Mouse (Mus musculus) gastrocnemius, postnatal 14 days (tissue): ENCODE data around the gene Gdf9. TPM values are rescaled to one million over a fixed set of nuclear protein-coding genes. Genes with fewer than 3 reads are reported as not detected.

Source experiments
- DNase-seq: peaks from one replicate; pipeline ENCODE4 v3.0.0; 2021; ENCODE audit warnings: mixed read lengths
- intact Hi-C: fragments of 180-260 bp; cut with DNase I; formaldehyde crosslinking; loops from one replicate; pipeline ENCODE4 v1.15.1; 2025; ENCODE audit warnings: low total_unique reads
- total RNA-seq, 2 experiments: library from RNA; stranded (reverse); gene quantifications; 2 replicates each; pipeline ENCODE4 v1.2.3; 2021

Gdf9 gene
- total RNA-seq, 2 experiments from 2014 or later = 0.33 to 0.68 TPM

DNA sequence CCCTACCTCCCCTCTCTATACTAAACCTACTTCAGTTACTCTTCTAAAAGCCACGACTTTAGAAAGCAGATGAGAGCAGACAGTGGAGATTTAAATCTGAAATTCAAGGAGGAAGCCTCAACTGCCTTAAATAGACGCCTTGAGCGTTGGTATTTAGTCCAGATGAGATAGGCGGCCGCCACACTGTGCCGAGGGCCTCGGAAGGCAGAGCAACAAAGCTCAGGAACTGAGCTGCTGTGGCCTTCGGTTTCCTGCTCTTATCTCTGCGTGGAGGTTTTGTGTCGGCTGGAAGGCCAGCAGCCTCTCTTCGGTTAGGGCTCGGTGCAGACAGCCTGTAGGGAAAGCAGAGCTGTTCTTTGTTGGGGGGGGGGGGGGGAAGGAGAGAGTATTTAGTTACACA, 11.1 kb downstream of the Gdf9 start:
- DNase-seq = no peak
- intact Hi-C loops = no loop called here

DNA sequence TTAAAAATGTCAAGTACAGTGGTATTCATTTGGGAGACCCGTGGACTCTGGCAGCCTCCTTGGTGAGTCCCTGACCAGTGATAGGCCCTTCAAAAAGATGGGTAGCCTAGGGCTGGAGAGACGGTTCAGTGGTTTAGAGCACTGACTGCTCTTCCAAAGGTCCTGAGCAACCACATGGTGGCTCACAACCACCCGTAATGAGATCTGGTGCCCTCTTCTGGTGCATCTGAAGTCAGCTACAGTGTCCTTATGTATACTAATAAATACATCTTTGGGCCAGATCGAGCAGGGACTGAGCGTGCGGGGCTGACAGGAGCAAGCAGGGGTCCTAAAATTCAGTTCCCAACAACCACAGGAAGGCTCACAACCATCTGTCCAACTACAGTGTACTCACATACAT, 13.0 kb downstream of the Gdf9 start:
- DNase-seq = no peak
- intact Hi-C loops = no loop called here

GRCm38 (mm10) chr11:53445562-53445961, 14.7 kb downstream of the Gdf9 start:
- no peak for DNase-seq
- intact Hi-C loops = no loop called here

- no peak for DNase-seq
- intact Hi-C loops = no loop called here
These were observed 15.4 kb downstream of the Gdf9 start for GRCm38 (mm10) chr11:53446183-53446582.

DNA sequence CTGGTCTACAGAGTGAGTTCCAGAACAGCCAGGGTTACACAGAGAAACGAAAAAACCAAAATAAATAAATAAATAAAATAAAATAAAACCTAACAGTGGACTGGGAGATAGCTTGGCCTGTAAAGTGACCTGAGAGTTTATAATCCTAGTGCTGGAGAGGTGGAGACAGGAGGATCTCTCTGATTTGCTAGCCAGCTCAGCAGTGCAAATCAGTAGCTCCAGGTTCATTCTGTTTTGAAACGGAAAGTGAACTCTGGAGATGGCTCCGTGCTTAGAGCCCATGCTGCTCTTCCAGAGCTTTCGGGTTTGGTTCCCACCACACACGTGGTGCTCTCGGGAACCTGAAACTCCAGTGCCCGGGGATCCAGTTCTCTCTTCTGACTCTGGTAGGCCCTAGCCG, 17.2 kb downstream of the Gdf9 start:
- DNase-seq = no peak
- intact Hi-C loops = no loop called here

DNA sequence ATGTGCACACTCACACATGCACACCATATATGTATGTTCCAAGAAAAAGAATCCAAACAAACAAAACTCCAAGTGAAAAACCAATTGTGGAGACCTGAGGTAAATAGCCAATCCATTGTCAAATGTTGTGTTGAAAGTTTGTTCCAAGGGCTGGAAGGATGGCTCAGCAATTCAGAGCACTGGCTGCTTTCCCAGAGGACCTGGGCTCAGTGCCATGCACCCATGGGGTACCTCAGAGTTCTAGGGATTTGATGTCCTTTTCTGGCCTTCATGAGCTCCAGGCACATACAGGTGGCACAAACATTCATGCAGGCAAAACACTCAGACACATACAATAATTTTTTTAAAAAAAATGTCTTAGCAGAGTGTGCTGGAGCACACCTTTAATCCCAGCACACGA, 17.7 kb downstream of the Gdf9 start:
- intact Hi-C loops = no loop called here
- peak; percentile 25 for DNase-seq

DNA sequence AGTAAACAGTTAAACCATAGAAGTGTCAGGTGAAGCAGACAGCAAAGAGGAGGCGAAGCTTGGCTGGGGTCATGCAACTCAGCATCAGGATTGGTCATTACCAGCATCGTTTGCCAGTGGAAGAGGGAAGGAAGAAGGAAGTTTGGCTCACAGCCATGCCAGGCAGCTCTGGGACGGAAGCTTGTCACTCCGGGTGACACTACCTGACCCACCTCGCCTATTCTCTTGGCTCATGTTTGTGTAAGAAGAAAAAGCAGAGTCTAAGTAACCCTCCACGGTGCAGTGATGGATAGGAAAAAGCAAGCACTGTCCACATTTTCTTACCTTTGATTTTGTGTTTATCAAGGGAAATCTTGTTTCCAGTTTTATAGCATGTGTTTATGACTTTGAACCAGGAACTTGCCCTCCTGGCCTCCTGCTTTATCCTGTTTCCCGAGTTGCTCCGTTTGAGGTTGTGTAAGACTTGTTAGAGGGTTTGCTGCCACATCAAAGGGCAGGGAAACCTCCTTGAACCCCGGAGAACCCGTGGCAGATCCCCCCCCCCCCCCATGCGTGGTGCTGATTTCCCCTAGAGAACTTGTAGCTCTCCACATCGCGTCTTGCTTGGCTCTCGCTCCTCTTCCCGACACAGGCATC, 19.4 kb downstream of the Gdf9 start:
- no peak for DNase-seq
- intact Hi-C loops = no loop called here

DNA sequence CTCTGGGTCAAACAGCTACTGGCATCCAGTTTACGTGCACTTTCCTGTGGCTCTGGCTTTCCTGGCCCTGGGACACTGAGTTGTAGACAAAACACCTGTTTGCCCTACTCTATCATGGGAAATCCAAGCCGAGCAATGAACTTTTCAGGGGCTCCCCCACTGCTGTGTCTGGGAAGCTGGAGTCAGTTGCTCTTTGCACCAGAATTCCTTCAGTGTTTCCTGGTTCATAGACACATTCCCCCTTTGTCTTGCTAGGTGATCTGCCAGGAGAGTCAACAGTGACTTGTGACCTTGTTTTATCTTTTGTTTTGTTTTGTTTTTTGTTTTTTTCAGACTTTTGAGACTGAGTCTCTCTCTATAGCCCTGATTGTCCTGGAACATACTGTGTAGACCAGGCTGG, 20.5 kb downstream of the Gdf9 start:
- intact Hi-C loops = no loop called here
- DNase-seq = no peak

DNA sequence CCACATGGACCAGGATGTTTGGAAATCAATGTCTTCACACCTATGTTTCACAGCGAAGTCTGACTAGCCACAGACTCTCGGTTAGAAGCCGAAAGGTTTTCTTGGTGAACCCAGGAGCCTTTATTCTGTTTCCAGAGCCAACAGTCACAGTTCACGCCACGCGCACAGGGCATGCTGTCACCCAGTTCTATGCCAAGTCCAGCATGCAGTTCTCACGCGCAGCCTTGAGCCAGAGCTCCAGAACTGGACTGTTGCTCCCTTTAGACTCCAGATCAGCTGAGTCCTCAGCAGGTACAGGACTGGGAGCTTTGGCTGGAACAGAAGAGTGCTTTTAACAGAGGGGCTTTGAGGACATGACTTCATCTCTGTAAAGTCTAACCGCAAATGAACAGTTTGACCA, 21.6 kb downstream of the Gdf9 start:
- intact Hi-C loops = no loop called here
- no peak for DNase-seq

DNA sequence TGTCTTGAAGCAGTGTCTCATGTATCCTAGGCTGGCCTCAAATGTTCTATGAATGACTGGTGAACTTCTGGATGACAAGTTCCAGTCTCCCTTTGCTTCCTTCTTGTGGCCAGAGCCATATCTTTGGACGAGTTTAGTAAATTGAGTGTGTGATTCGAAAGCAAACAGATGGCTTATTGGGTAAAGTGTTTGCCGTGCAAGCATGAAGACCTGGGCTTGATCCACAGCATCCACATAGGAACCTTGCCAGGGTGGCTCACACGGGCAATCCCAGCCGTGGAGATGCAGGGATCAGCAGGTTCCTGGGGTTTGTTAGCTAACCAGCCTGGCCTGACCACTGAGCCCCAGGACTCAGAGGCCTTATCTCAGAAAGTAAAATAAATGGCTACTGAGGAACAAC, 22.2 kb downstream of the Gdf9 start:
- no peak for DNase-seq
- intact Hi-C loops = no loop called here

DNA sequence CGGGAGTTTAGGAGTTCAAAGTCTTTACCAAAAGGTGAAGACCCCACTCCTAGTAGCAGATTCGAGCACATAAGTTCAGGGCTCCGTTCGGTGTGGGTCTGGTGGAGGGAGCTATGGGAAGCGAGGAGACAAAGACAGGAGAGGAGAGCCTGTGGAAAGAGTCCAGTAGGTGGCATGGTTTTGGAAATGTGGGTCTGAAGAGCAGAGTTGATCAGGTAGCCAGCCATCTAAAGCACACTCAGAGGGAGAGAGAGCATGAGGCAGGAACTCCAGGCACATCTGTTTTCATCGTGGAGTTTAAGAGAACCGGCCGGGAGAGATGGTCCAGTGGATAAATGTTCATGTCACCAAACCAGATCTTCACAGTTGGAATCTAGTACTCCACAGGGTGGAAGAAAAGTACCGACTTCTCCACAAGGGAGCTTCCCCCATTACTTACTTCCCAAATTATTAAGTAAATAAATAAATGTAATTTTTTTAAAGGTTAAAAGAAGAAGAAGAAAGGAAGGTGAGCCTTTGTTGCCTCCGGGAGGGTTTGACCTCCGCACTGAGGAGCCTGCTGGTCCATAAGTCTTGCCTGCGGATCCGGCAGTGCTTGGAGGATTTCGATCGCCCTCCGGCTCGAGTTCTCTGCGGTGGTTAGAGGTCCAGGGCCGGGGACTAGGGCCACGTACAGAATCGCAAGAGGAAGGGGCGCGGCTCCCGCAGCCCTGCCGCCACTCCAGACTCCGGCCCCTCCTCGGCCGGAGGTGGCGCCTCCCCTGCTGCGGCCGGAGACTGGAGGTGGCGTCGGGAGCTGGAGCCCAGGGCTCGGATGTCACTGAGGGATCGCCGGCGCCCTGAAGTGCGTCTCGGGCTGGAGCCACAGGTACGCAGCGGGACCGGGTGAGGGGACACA, 25.9 kb downstream of the Gdf9 start, which contains the start of the genes Gm10447 and Shroom1:
Gm10447 (minus strand) TSS at position 637 of the 898 bp plus-strand sequence.
Shroom1 (plus strand) TSS at position 732 of the 898 bp plus-strand sequence.
- intact Hi-C loops = no loop called here
- peak; percentile 59 for DNase-seq

DNA sequence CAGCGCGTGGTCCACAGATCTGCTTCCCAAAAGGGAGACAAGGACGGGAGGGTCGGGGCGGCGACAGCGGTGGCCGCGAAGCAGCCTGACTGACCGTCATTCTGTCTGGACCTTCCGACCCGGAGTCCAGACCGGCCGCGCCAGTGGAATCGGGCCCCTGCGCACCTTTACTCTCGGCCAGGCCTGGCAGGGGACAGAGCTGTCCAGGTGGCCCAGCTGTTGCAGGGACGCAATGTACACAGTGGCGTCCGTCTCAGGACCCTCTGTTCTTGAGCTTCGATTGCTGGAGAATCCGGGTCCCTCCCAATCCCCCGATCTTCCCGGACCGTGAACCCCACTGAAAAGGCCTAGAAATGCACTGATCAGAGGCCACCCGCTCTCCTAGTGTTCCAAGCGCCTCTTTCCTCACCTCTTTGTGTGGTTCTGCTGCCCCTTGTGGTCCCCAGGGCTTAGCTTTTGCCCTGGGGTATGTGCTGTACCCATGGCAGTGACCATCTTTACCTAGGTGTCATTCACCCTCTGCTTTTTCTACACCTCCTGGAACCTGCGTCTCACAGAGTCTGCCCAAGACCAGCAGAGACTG, 26.6 kb downstream of the Gdf9 start:
- intact Hi-C loops = no loop called here
- DNase-seq = no peak

GRCm38 (mm10) chr11:53458996-53459395, 28.2 kb downstream of the Gdf9 start:
- intact Hi-C loops = no loop called here

GRCm38 (mm10) chr11:53460192-53460591, 29.4 kb downstream of the Gdf9 start:
- no peak for DNase-seq
- intact Hi-C loops = no loop called here

More at GRCm38 (mm10) chr11:53458996-53459395, 28.2 kb downstream of the Gdf9 start:
- no peak for DNase-seq

DNA sequence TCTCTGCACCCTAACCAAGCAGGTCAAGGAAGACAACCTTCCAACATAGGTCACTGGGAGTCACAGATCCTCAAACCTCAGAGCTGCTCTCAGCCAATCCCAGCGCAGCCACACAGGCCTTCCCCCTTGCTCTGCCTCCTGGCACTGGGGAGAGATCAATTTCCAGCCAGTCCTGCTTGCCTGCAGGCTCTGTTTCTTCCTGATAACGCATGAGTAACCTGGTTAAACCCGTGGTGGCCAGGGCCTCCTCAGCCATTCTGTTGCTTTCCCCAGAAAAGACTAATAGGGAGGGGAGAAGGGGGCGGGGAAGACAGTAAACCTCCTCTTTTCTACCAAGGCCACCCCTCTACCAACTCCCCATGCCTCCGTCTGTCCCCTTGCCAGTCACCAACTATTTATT, 30.9 kb downstream of the Gdf9 start:
- intact Hi-C loops = no loop called here
- DNase-seq = no peak

DNA sequence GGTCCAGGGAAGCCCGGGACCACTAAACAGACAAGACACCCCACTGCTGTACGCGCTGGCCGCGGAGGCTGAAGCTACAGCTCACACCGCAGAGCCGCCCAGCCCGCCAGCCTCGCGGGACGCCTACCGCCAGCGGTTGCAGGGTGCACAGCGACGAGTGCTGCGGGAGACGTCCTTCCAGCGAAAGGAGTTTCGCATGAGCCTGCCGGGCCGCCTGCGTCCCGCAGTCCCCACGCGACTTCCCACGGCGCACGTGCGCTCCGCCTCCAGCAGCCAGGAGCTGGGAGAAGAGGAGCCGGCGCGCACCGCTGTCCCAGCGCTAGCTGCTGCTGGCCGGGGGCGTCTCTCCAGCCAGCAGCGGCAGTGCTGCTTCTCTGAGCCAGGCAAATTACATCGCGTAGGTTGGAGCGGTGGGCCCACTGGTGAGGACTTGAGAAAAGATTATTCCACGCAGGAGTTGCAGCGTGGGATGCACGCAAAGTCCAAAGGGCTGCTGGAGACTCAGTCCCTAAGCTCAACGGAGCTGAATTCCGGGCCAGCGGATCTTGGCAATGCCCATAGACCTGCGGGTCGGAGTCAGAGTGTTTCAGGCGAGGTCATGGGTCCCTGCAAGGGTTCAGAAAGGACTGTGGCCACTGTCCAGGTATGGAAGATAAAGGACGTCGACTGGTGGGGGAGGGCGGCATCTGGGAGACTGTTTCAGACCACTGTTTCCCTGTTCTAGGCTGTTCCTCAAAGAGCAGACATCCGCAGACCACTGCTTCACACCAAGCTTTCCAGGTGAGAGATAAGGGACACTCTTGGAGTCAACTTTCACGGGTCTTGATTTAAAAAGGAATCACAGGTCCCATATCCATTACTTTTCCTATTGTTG, 33.0 kb downstream of the Gdf9 start:
- intact Hi-C loops = no loop called here
- no peak for DNase-seq

DNA sequence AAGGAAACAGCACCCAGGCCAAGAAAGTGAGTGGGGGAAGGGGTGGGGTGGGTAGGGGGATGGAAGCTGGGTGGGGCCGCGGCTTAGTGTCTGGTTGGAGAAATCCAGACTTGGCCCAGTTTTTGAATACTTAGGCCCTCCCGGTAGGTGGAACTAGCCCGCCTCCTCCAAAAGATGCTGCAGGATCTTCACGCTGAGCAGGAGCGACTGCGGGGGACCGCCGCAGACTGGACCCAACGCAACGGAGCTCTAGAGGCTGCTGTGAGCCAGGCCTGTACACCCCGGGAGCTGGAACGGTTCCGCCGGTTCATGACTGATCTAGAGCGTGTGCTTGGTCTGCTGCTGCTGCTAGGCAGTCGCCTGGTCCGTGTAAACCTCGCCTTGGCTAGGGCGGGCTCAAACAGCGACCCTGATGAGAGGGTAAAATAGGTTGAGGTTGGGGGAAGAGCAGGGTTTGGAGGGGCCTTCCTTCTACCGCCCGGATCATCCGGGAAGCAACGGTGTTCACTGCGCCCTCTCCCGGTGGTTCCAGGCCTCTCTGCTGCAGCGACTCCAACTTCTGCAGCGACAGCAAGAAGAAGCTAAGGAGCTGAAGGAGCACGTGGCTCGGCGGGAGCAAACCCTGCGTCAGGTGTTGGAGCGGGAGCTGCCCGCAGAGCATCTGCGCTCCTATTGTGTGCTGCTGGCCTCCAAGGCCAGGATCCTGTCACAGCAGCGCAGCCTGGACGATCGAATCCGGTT, 35.6 kb downstream of the Gdf9 start:
- intact Hi-C loops = no loop called here
- peak; percentile 83 for DNase-seq

DNA sequence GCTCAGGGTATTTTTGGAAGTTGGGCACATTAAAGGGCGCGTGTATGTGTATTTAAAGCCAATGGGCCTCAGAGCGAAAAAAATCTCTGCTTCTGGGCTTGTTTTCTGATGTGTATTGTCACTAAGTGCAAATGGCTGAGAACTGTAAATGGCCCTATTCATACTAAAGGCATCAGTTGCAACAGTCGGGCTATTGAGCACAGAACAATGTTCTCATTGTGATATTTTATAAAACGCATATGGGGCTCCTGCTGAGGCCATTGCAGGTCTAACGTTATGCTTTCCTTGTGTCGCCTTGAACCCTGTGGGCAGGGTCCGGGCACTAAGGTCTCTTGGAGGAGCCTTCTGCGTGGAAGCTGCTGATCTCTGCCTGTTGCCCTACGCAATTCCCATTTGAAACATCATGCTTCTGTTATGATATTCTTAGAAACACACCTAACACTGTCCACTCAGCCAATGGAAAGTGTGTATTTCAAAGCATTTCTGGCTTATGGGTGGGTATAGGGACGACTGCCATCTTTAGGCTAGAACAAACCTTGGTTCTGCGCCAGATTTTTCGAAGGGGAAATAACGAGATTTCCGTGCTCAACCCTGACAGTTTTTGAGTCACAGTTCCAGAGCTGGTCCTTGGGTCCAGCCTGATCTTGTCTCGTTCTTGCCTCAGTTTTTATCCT, 38.6 kb downstream of the Gdf9 start:
- intact Hi-C loops = no loop called here
- DNase-seq = no peak
